Comparison of ENCODE assay signal across 10 mouse cellular contexts in genomic region chr15:63895560-63896353, GRCm38 (mm10). TPM values are rescaled to one million over a fixed set of nuclear protein-coding genes. Genes with fewer than 3 reads are reported as not detected.
A peak's percentile ranks its signal among the peaks of the same experiment; 100 is the strongest.
DNase-seq lines count a peak whose midpoint lies in the region; ATAC-seq and TF ChIP-seq lines count a peak whose summit lies in the region.
"Not testable (repeated sequence)": the region's sequence is repeated elsewhere in the genome, so short reads cannot be mapped to it uniquely, and the experiment has no call there.
"Had no signal": no experiment of that assay in that cellular context is flagged by ENCODE, and none has a peak within 500 bp of the region (broad histone marks: within the 10 kb centered on the region; RNA-seq: fewer than 3 reads in every experiment).

No protein-coding gene starts in this region.

- intact Hi-C loops in heart, postnatal 36 days (cut with DNase I), result loop anchor here (10.0 kb wide), 1 partner anchor 219 kb away; no protein-coding TSS in a partner anchor

- not testable (repeated sequence) for TF ChIP-seq EP300 in lung, postnatal 0 days (IDR thresholded peaks at IDR 0.05)

- not testable (repeated sequence) for H3K4me3 ChIP-seq in lung, postnatal 0 days (ENCODE audit: low read depth, low read length)

- H3K27me3 ChIP-seq in lung, postnatal 0 days (replicated peaks; ENCODE audit: insufficient read depth, low read length), result not testable (repeated sequence)

- not testable (repeated sequence) for H3K27ac ChIP-seq in lung, postnatal 0 days (ENCODE audit: low read length)

- 33% methylated on average over 9 of the region's 9 CpGs for WGBS in lung, postnatal 0 days

- H3K9me3 ChIP-seq in lung, postnatal 0 days (ENCODE audit: low read length), result not testable (repeated sequence)

- H3K4me2 ChIP-seq in lung, postnatal 0 days (replicated peaks; ENCODE audit: low read depth, low read length), result not testable (repeated sequence)

- H3K36me3 ChIP-seq in lung, postnatal 0 days (ENCODE audit: insufficient read depth, low read length), result not testable (repeated sequence)

- peak; percentile 43 for DNase-seq in MEL-GATA-1-ER (ENCODE audit: extremely low read depth, low read depth)
- peak; percentile 53 for DNase-seq in c-Kit-positive CD71-negative TER-119-negative erythroid progenitor cells, embryonic 14.5 days (ENCODE audit: low read depth)
- peak; percentile 6 to 42 for DNase-seq in heart, postnatal 36 days
- peak; percentile 25 for DNase-seq in layer of hippocampus, adult 11-12 months (ENCODE audit: low spot score)
- DNase-seq in lung, postnatal 0 days (ENCODE audit: low spot score), result peak; percentile 61
- peak; percentile 2 for DNase-seq in ovary, postnatal 14 days (ENCODE audit: low spot score)
- peak; percentile 30 to 47 for DNase-seq in thymus, postnatal 36 days

- not testable (repeated sequence) for H3K4me1 ChIP-seq in lung, postnatal 0 days (ENCODE audit: insufficient read depth, low read depth, low read length)

- TF ChIP-seq CTCF in lung, postnatal 0 days (IDR thresholded peaks at IDR 0.05), result peak; percentile 79

- peak; percentile 52; the same call in 1 of the 2 replicates for ATAC-seq in erythroid progenitor cell, adult 5-6 weeks (replicated peaks; ENCODE audit: low FRiP score, poor library complexity, severe bottlenecking)
- ATAC-seq in lung, postnatal 0 days, result peak; percentile 40; the same call in 1 of the 2 replicates

- not testable (repeated sequence) for H3K9ac ChIP-seq in lung, postnatal 0 days (replicated peaks; ENCODE audit: low read depth)

RNA-seq across cellular contexts. Expression of gene Gsdmc4, which starts 16.3 kb away (rescaled TPM):
- not detected in 2 replicates for total RNA-seq in erythroid progenitor cell, adult 5-6 weeks (2015; ENCODE audit: low replicate concordance)
- total RNA-seq in erythroid progenitor cell, adult 5-6 weeks (2017; ENCODE audit: low replicate concordance), result not detected in 2 replicates
- total RNA-seq in heart, postnatal 36 days (2021), result not detected
- 0.12 TPM in 1 of 2 replicates, not detected in the other for polyA plus RNA-seq in lung, postnatal 0 days (2015; fragmentation: Nextera tagmentation; extraction: Ambion mirVana)
- polyA plus RNA-seq: hindbrain, embryonic 15.5 days; midbrain, embryonic 12.5 days had no signal

RNA-seq across cellular contexts. Expression of gene Gsdmc3, which starts 17.4 kb away (rescaled TPM):
- not detected in 2 replicates for total RNA-seq in erythroid progenitor cell, adult 5-6 weeks (2015; ENCODE audit: low replicate concordance)
- total RNA-seq in erythroid progenitor cell, adult 5-6 weeks (2017; ENCODE audit: low replicate concordance), result not detected in 2 replicates
- not detected for total RNA-seq in heart, postnatal 36 days (2021)
- 0.11 TPM in 1 of 2 replicates, not detected in the other for polyA plus RNA-seq in lung, postnatal 0 days (2015; fragmentation: Nextera tagmentation; extraction: Ambion mirVana)
- polyA plus RNA-seq: hindbrain, embryonic 15.5 days; midbrain, embryonic 12.5 days had no signal

RNA-seq across cellular contexts. Expression of gene Gsdmc2, which starts 50.8 kb away (rescaled TPM):
- total RNA-seq in erythroid progenitor cell, adult 5-6 weeks (2015; ENCODE audit: low replicate concordance), result not detected in 2 replicates
- not detected in 2 replicates for total RNA-seq in erythroid progenitor cell, adult 5-6 weeks (2017; ENCODE audit: low replicate concordance)
- total RNA-seq in heart, postnatal 36 days (2021), result not detected
- polyA plus RNA-seq in lung, postnatal 0 days (2015; fragmentation: Nextera tagmentation; extraction: Ambion mirVana), result not detected in 2 replicates
- polyA plus RNA-seq: hindbrain, embryonic 15.5 days; midbrain, embryonic 12.5 days had no signal

Comparison
In these comparisons a context has a peak if more than half of its experiments do, and no peak if none do; other contexts are left out.
1. DNase-seq: peak in every context shown above with its lines; median percentile 61 in lung, postnatal 0 days; 53 in c-Kit-positive CD71-negative TER-119-negative erythroid progenitor cells, embryonic 14.5 days; 43 in MEL-GATA-1-ER; 38 in thymus, postnatal 36 days; 25 in layer of hippocampus, adult 11-12 months; 24 in heart, postnatal 36 days; 2 in ovary, postnatal 14 days.